Mouse (Mus musculus): Measurements from ENCODE around the gene Tgfb3.

GRCm38 (mm10) chr12:86105546-86105945 lies 26.7 kb upstream of the Tgfb3 start:
- no peak for TF ChIP-seq CTCF (IDR thresholded peaks at IDR 0.05; ENCODE audit: extremely low read depth, insufficient read length, insufficient replicate concordance, low read depth, low read length)
- no peak for TF ChIP-seq POLR2A (IDR thresholded peaks at IDR 0.05; ENCODE audit: low read depth, low read length)

All from small intestine, adult 2 months (tissue).